Mouse (Mus musculus): ENCODE results near the gene Ptbp1. TPM values are rescaled to one million over a fixed set of nuclear protein-coding genes. Genes with fewer than 3 reads are reported as not detected.
A peak's percentile ranks its signal among the peaks of the same experiment; 100 is the strongest.

The Ptbp1 gene
- polyA plus RNA-seq, 1 experiment from 2014 or later: 366 TPM

GRCm38 (mm10) chr10:79852107-79852789 is 2.0 kb upstream of the Ptbp1 start:
- H3K4me1 ChIP-seq (ENCODE audit: insufficient read depth): peaks cover 22% of the 10 kb centered on the region
- peaks cover 19% of the 10 kb centered on the region for H3K36me3 ChIP-seq (ENCODE audit: insufficient read depth)
- ATAC-seq (ENCODE audit: insufficient read depth): no peak
- H3K9ac ChIP-seq: peak overlapping the region; percentile 86
- H3K9me3 ChIP-seq (ENCODE audit: low read depth, low read length): no peaks in the 10 kb centered on the region
- TF ChIP-seq CTCF (IDR thresholded peaks at IDR 0.05; ENCODE audit: low read depth): no peak
- no peaks in the 10 kb centered on the region for H3K27me3 ChIP-seq (ENCODE audit: insufficient read depth, low read length)
- peak overlapping the region; percentile 99 for H3K4me3 ChIP-seq (ENCODE audit: low read depth, low read length)
- WGBS: 24% methylated on average over 9 of the region's 9 CpGs
- peak overlapping the region; percentile 97 for H3K4me2 ChIP-seq
- DNase-seq: peak; percentile 83
- H3K27ac ChIP-seq (ENCODE audit: low read depth): peak overlapping the region; percentile 100

- no peak for ATAC-seq (ENCODE audit: insufficient read depth)
- Histone ChIP-seq H3K4me1 (ENCODE audit: insufficient read depth) (peaks cover 28% of the 10 kb centered on the region), H3K4me2 (peak overlapping the region; percentile 97), H3K9ac (peak overlapping the region; percentile 86), H3K27ac (ENCODE audit: low read depth) (peak overlapping the region; percentile 100), H3K4me3 (ENCODE audit: low read depth, low read length) (peak overlapping the region; percentile 99), H3K36me3 (ENCODE audit: insufficient read depth) (peaks cover 25% of the 10 kb centered on the region), H3K9me3 (ENCODE audit: low read depth, low read length) (no peaks in the 10 kb centered on the region), H3K27me3 (ENCODE audit: insufficient read depth, low read length) (no peaks in the 10 kb centered on the region)
- 25% methylated on average over 8 of the region's 8 CpGs for whole genome bisulfite sequencing
- no peak for TF ChIP-seq CTCF (IDR thresholded peaks at IDR 0.05; ENCODE audit: low read depth)
- no peak for DNase-seq
Measured at GRCm38 (mm10) chr10:79852827-79853226, 1.4 kb upstream of the Ptbp1 start.

- Histone ChIP-seq H3K9ac (peak overlapping the region; percentile 86), H3K27ac (ENCODE audit: low read depth) (peak overlapping the region; percentile 100), H3K4me1 (ENCODE audit: insufficient read depth) (peaks cover 34% of the 10 kb centered on the region), H3K4me3 (ENCODE audit: low read depth, low read length) (peak overlapping the region; percentile 99), H3K36me3 (ENCODE audit: insufficient read depth) (peaks cover 31% of the 10 kb centered on the region), H3K9me3 (ENCODE audit: low read depth, low read length) (no peaks in the 10 kb centered on the region), H3K4me2 (peak overlapping the region; percentile 97), H3K27me3 (ENCODE audit: insufficient read depth, low read length) (no peaks in the 10 kb centered on the region)
- 2% methylated on average over 15 of the region's 15 CpGs for WGBS
- TF ChIP-seq CTCF (IDR thresholded peaks at IDR 0.05; ENCODE audit: low read depth): no peak
- DNase-seq (peak; percentile 100), ATAC-seq (ENCODE audit: insufficient read depth) (peak; percentile 67)
Measured at GRCm38 (mm10) chr10:79853392-79853791, 835 bp upstream of the Ptbp1 start.

GRCm38 (mm10) chr10:79854801-79855541 is 744 bp downstream of the Ptbp1 start:
- Histone ChIP-seq H3K9me3 (ENCODE audit: low read depth, low read length) (no peaks in the 10 kb centered on the region), H3K36me3 (ENCODE audit: insufficient read depth) (peaks cover 46% of the 10 kb centered on the region), H3K27me3 (ENCODE audit: insufficient read depth, low read length) (no peaks in the 10 kb centered on the region), H3K4me3 (ENCODE audit: low read depth, low read length) (peak overlapping the region; percentile 99), H3K9ac (peak overlapping the region; percentile 99), H3K27ac (ENCODE audit: low read depth) (peak overlapping the region; percentile 100), H3K4me2 (peak overlapping the region; percentile 96), H3K4me1 (ENCODE audit: insufficient read depth) (peaks cover 39% of the 10 kb centered on the region)
- WGBS: under 1% methylated on average over 83 of the region's 83 CpGs
- DNase-seq: peak; percentile 84
- TF ChIP-seq CTCF (IDR thresholded peaks at IDR 0.05; ENCODE audit: low read depth): no peak
- ATAC-seq (ENCODE audit: insufficient read depth): peak; percentile 14

GRCm38 (mm10) chr10:79855558-79856184 is 1.4 kb downstream of the Ptbp1 start:
- Histone ChIP-seq H3K9me3 (ENCODE audit: low read depth, low read length) (no peaks in the 10 kb centered on the region), H3K4me2 (peak overlapping the region; percentile 96), H3K36me3 (ENCODE audit: insufficient read depth) (peaks cover 53% of the 10 kb centered on the region), H3K9ac (peak overlapping the region; percentile 99), H3K27me3 (ENCODE audit: insufficient read depth, low read length) (no peaks in the 10 kb centered on the region), H3K4me1 (ENCODE audit: insufficient read depth) (peaks cover 39% of the 10 kb centered on the region), H3K4me3 (ENCODE audit: low read depth, low read length) (peak overlapping the region; percentile 99), H3K27ac (ENCODE audit: low read depth) (peak overlapping the region; percentile 100)
- under 1% methylated on average over 10 of the region's 10 CpGs for WGBS
- ATAC-seq (ENCODE audit: insufficient read depth) (no peak), DNase-seq (peak; percentile 64)
- no peak for TF ChIP-seq CTCF (IDR thresholded peaks at IDR 0.05; ENCODE audit: low read depth)

- peaks cover 39% of the 10 kb centered on the region for H3K4me1 ChIP-seq (ENCODE audit: insufficient read depth)
Measured at GRCm38 (mm10) chr10:79856280-79856679, 2.1 kb downstream of the Ptbp1 start.

More at GRCm38 (mm10) chr10:79856280-79856679, 2.1 kb downstream of the Ptbp1 start:
- Histone ChIP-seq H3K9ac (peak overlapping the region; percentile 99), H3K27ac (ENCODE audit: low read depth) (peak overlapping the region; percentile 100), H3K36me3 (ENCODE audit: insufficient read depth) (peaks cover 60% of the 10 kb centered on the region), H3K4me2 (peak overlapping the region; percentile 96), H3K27me3 (ENCODE audit: insufficient read depth, low read length) (no peaks in the 10 kb centered on the region), H3K4me3 (ENCODE audit: low read depth, low read length) (peak overlapping the region; percentile 99), H3K9me3 (ENCODE audit: low read depth, low read length) (no peaks in the 10 kb centered on the region)
- WGBS: 15% methylated on average over 6 of the region's 6 CpGs
- DNase-seq (no peak), ATAC-seq (ENCODE audit: insufficient read depth) (no peak)
- no peak for TF ChIP-seq CTCF (IDR thresholded peaks at IDR 0.05; ENCODE audit: low read depth)
